Comparison of ENCODE assay signal across 10 mouse cellular contexts in the genomic region with DNA sequence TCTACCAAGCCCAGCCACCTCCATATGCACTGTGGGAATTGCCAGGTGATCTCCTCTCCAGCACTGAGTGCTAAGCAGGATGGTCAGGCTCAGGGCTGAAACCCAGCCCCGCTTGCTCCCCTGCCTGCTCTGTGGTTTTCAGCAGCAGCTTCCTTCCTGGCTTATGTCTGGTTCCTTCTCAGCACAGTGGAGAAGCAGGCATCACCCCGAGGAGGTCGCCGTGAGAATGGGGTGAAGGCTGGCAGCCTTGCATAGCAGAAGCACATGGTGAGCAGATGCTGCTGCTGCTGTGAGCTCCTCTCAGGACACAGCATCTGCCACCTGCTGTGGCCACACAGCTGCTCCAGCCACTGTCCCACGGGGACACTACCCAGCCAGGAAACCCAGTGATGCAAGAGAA. TPM values are rescaled to one million over a fixed set of nuclear protein-coding genes. Genes with fewer than 3 reads are reported as not detected.
DNase-seq lines count a peak whose midpoint lies in the region; ATAC-seq lines count a peak whose summit lies in the region.
"Had no signal": no experiment of that assay in that cellular context is flagged by ENCODE, and none has a peak within 500 bp of the region (broad histone marks: within the 10 kb centered on the region; RNA-seq: fewer than 3 reads in every experiment).

No protein-coding gene starts in this region.

- H3K4me3 ChIP-seq in heart, embryonic 12.5 days = no peak overlapping the region
- H3K4me3 ChIP-seq in neural tube, embryonic 15.5 days (replicated peaks) = no peak overlapping the region
- H3K4me3 ChIP-seq in intestine, embryonic 16.5 days (ENCODE audit: low read length) = no peak overlapping the region
- H3K4me3 ChIP-seq: liver, embryonic 15.5 days; neural tube, embryonic 13.5 days had no signal

- H3K27ac ChIP-seq in heart, embryonic 12.5 days (ENCODE audit: poor library complexity, severe bottlenecking) = 0 out of 2 replicates have a peak overlapping the region, but pooled peaks have one; percentile 70
- H3K27ac ChIP-seq in neural tube, embryonic 15.5 days (replicated peaks) = peak overlapping the region; percentile 66
- H3K27ac ChIP-seq in intestine, embryonic 16.5 days (ENCODE audit: low read length) = peak overlapping the region; percentile 84
- H3K27ac ChIP-seq: liver, embryonic 15.5 days; neural tube, embryonic 13.5 days had no signal

- no peaks in the 10 kb centered on the region for H3K27me3 ChIP-seq in heart, embryonic 12.5 days (replicated peaks)
- H3K27me3 ChIP-seq in neural tube, embryonic 15.5 days (replicated peaks) = no peaks in the 10 kb centered on the region
- H3K27me3 ChIP-seq in intestine, embryonic 16.5 days (replicated peaks; ENCODE audit: control insufficient read depth, insufficient read depth, low read length) = no peaks in the 10 kb centered on the region
- H3K27me3 ChIP-seq: neural tube, embryonic 13.5 days had no signal

- WGBS in heart, embryonic 12.5 days = 39% methylated on average over 5 of the region's 5 CpGs
- WGBS in neural tube, embryonic 15.5 days = 50% methylated on average over 5 of the region's 5 CpGs
- 38% methylated on average over 5 of the region's 5 CpGs for WGBS in intestine, embryonic 16.5 days

- H3K4me2 ChIP-seq in heart, embryonic 12.5 days = no peak overlapping the region; the same call in 1 of the 2 replicates
- H3K4me2 ChIP-seq in neural tube, embryonic 15.5 days = no peak overlapping the region
- no peak overlapping the region for H3K4me2 ChIP-seq in intestine, embryonic 16.5 days (ENCODE audit: low read depth, low read length)
- H3K4me2 ChIP-seq: liver, embryonic 15.5 days; neural tube, embryonic 13.5 days had no signal

- H3K36me3 ChIP-seq in heart, embryonic 12.5 days = no peaks in the 10 kb centered on the region
- H3K36me3 ChIP-seq in neural tube, embryonic 15.5 days = no peaks in the 10 kb centered on the region
- no peaks in the 10 kb centered on the region for H3K36me3 ChIP-seq in intestine, embryonic 16.5 days (ENCODE audit: control insufficient read depth, insufficient read depth, low read length)
- H3K36me3 ChIP-seq: liver, embryonic 15.5 days; neural tube, embryonic 13.5 days had no signal

- H3K4me1 ChIP-seq in heart, embryonic 12.5 days (replicated peaks) = peaks cover 63% of the 10 kb centered on the region
- peaks cover 22% of the 10 kb centered on the region for H3K4me1 ChIP-seq in neural tube, embryonic 15.5 days
- H3K4me1 ChIP-seq in intestine, embryonic 16.5 days (ENCODE audit: control insufficient read depth, insufficient read depth, low read length) = peaks cover 52% of the 10 kb centered on the region
- H3K4me1 ChIP-seq: liver, embryonic 15.5 days had no signal

- H3K9ac ChIP-seq in heart, embryonic 12.5 days = peak overlapping the region; percentile 22; the same call in 1 of the 2 replicates
- H3K9ac ChIP-seq in neural tube, embryonic 15.5 days (replicated peaks) = no peak overlapping the region
- H3K9ac ChIP-seq in intestine, embryonic 16.5 days (ENCODE audit: low read depth, low read length) = peak overlapping the region; percentile 39; the same call in 1 of the 2 replicates
- H3K9ac ChIP-seq: liver, embryonic 15.5 days; neural tube, embryonic 13.5 days had no signal

- DNase-seq in heart, postnatal 10 days = no peak
- DNase-seq in neural tube, embryonic 10.5 days (ENCODE audit: extremely low spot score, low spot score) = no peak
- DNase-seq in thymus, postnatal 4 days = peak; percentile 43
- no peak for DNase-seq in ovary, postnatal 10 days (ENCODE audit: low spot score)

- ATAC-seq in heart, embryonic 12.5 days (ENCODE audit: insufficient number of reproducible peaks, low FRiP score) = no peak
- ATAC-seq in neural tube, embryonic 15.5 days (ENCODE audit: low FRiP score) = 0 out of 2 replicates have a peak, but pooled peaks have one; percentile 25
- no peak for ATAC-seq in intestine, embryonic 16.5 days
- ATAC-seq in cerebellum, adult (ENCODE audit: insufficient number of reproducible peaks, low FRiP score, low TSS enrichment) = no peak

- intact Hi-C loops in heart, postnatal 10 days (cut with DNase I) = loop anchor here (5.0 kb wide), 1 partner anchor 36 kb away; no protein-coding TSS in a partner anchor

- H3K9me3 ChIP-seq in heart, embryonic 12.5 days (replicated peaks) = no peaks in the 10 kb centered on the region
- no peaks in the 10 kb centered on the region for H3K9me3 ChIP-seq in neural tube, embryonic 15.5 days (replicated peaks)
- no peaks in the 10 kb centered on the region for H3K9me3 ChIP-seq in intestine, embryonic 16.5 days (ENCODE audit: control insufficient read depth, low read length)
- H3K9me3 ChIP-seq: liver, embryonic 15.5 days; neural tube, embryonic 13.5 days had no signal

RNA-seq across cellular contexts. Expression of a gene that starts 33.0 kb away (rescaled TPM):
- 2.2 and 2.4 TPM in 2 replicates for polyA plus RNA-seq in heart, embryonic 12.5 days (2016; fragmentation: Nextera tagmentation; extraction: Ambion mirVana)
- 10 to 100 TPM; 23.8 to 24.3 TPM for total RNA-seq in heart, postnatal 10 days (2021)
- polyA plus RNA-seq in neural tube, embryonic 15.5 days (2015; fragmentation: Nextera tagmentation; extraction: Ambion mirVana) = 1.3 and 1.8 TPM in 2 replicates
- polyA plus RNA-seq in intestine, embryonic 16.5 days (2015; fragmentation: Nextera tagmentation; extraction: Ambion mirVana) = 1.5 and 1.6 TPM in 2 replicates
